Mouse (Mus musculus): ENCODE results near the gene Muc2.

GRCm38 (mm10) chr7:141693591-141694273, 3.6 kb downstream of the Muc2 start:
- TF ChIP-seq POLR2A (IDR thresholded peaks at IDR 0.05; ENCODE audit: low read depth, low read length) (no peak), CTCF (IDR thresholded peaks at IDR 0.05; ENCODE audit: borderline replicate concordance, insufficient read depth, low read length) (no peak)
